Mouse (Mus musculus) spleen, adult 2 months (tissue): ENCODE results near the gene Oxsr1.

Experiments used
- CTCF ChIP-seq: fragments of 200-500 bp; IDR thresholded peaks from 2 replicates; pipeline ENCODE4 v1.5.1; 2011; ENCODE audit warnings: mild to moderate bottlenecking, inconsistent platforms; ENCODE audit not compliant: insufficient read depth, insufficient read length, insufficient replicate concordance; ENCODE audit errors: extremely low read depth
- POLR2A ChIP-seq: fragments of 200-500 bp; IDR thresholded peaks from 2 replicates; pipeline ENCODE4 v1.6.1; 2011; ENCODE audit warnings: low read depth, low read length, inconsistent platforms

GRCm38 (mm10) chr9:119247996-119248395, 74.2 kb downstream of the Oxsr1 start:
- TF ChIP-seq CTCF (no peak), POLR2A (no peak)
